Mouse (Mus musculus) lung, postnatal 0 days (tissue): ENCODE data around the gene 2410131K14Rik.

Experiments used
- CTCF ChIP-seq: IDR thresholded peaks from 2 replicates; pipeline ENCODE4 v1.5.1; 2016; ENCODE audit warnings: antibody characterized with exemption, mild to moderate bottlenecking
- EP300 ChIP-seq: IDR thresholded peaks from 2 replicates; pipeline ENCODE4 v1.6.1; 2016; ENCODE audit warnings: antibody characterized with exemption, mild to moderate bottlenecking, control low read depth

DNA sequence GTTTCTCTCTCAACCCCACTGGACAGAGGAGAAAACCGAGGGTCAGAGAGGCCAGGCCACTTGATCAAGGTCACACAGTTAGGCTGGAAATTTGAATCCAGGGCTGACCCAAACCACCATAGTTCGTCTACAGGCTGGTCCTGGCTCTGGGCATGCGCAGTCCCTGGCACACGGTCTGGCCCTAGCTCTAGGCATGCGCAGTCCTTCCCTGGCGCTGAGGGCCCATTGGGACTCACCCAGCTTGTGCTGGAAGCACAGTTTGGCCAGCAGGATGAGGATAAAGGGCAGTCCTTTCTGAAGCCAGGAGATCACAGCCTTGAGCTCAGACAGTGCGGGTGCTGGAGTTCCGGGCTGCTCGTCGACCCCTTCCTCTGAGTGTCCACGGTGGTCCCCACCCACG is 8.1 kb upstream of the 2410131K14Rik start:
- TF ChIP-seq CTCF (no peak), EP300 (no peak)
